Mouse (Mus musculus) gastrocnemius, postnatal 36 days (tissue): Measurements from ENCODE around the gene Slc15a1. TPM values are rescaled to one million over a fixed set of nuclear protein-coding genes. Genes with fewer than 3 reads are reported as not detected.

ENCODE experiments used
- DNase-seq, 2 experiments: peaks; one replicate each; pipeline ENCODE4 v3.0.0; 2022
- intact Hi-C: fragments of 180-260 bp; cut with DNase I; formaldehyde crosslinking; loops from one replicate; pipeline ENCODE4 v1.15.1; 2025
- total RNA-seq, 2 experiments: library from RNA; stranded (reverse); gene quantifications; 2 replicates each; pipeline ENCODE4 v1.2.3; 2021

Gene Slc15a1
- total RNA-seq, 2 experiments from 2014 or later = not detected

DNA sequence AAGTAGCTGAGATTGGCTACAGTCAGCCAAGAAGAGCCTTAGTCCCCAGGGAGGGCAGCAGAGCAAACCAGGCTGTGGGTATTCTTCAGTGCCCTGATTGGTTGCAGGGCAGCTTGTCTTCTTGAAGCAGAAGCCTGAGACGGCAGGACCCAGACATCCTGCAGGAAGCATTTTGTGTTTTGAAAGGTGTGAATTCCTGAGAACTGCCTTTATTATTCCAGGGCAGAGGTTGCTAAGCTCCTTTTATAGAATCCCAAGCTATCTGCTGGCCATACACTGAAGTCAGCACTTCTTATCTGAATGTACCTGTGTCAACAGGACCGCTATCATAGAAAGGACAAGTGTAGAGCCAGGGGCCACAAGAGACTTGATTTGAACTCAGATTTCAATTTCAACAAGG, 10.8 kb downstream of the Slc15a1 start:
- no peak for DNase-seq
- intact Hi-C loops = no loop called here

DNA sequence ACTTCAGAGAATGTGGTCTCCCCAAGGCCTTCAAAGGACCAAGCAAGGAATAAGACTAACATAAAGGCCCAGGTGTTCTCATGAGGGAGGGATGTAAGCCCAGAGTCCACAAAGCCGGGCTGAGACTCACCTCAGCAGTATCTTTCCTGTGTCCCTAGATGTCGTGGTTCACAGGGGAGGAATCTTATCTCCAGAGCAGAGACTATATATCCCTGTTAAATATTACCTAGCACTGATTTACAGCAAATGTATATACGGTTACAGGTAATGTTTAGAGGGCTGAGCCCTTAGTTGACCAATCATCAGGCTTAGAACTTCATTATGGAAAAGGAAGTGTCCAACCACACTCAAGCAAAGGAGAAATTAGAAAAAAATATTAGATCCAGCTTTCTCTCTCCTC, 11.3 kb downstream of the Slc15a1 start:
- intact Hi-C loops = no loop called here
- no peak for DNase-seq

DNA sequence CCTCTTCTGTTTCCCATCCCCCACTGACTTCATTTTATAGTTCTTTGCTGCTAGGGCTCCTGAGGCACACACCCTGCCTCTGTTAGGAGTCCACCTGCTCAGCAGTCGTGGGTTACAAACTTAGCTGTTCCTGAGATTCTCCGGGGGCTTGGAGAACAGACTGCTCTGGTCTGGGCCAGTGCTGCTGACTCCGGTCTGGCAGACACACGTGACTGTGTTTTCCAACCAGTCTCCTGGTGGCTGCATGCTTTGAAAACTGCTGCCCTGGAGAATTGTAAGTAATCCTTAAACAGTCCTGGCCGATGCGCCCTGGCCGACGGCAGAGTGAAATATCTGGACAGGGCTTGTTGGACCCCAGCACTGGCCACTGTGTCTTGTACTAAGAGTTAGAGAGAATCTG, 12.7 kb downstream of the Slc15a1 start:
- no peak for DNase-seq

DNA sequence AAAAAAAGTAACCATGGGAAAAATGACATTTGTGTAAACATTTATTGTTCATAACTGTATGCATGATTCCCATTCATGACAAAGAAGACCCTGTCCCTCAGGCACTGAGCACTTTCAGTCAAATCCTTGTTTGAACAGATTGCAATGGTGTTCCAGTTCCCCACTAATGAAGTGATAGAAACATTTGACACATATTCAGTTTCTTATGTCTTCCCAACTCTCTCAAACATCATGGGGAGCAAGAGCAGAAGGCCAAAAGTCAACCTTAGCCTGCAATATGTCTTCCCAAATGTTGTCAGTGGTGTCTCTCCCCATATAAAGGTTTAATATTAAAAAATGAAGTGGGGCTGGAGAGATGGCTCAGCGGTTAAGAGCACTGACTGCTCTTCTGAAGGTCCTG, 19.3 kb downstream of the Slc15a1 start:
- DNase-seq = no peak
- intact Hi-C loops = no loop called here

More for the DNA sequence above, 12.7 kb downstream of the Slc15a1 start:
- intact Hi-C loops = no loop called here

DNA sequence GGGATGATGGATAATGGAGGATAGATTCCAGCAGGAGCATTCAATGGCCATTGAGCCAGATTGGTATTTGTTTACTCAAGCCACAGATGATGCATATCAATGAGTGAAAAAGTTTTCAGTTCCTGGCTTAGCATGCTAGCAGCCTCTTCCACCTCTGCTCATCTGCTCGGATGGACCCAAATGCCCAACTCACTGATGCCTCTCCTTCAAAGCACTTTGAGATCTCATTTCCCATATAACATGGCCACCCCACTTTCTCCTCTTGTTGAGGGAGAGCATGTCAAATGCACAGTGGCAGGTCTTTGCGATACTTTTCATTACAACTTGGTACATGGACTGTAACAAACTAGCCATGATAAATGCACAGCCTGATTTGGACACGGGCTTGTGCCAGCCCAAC, 20.6 kb downstream of the Slc15a1 start:
- intact Hi-C loops = no loop called here
- DNase-seq = no peak

DNA sequence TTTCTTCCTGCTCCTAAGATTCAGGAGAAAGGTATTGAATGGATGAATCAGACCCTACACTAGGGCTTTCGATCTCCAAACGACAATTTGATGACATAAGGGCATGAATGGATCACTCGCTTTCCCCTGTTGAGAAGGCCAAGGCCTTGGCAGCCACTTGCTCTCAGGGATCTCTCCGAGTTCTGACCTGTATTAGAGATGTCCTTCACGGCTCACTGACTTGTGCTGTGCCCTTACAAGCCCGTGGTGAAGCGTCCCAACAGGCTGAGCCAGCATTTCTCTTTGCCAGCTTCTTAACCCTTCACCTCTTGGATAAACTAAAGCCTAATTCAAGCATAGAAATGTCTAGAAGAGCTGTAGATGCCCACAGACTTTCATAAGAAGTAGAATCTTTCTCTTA, 22.9 kb downstream of the Slc15a1 start:
- DNase-seq = no peak

DNA sequence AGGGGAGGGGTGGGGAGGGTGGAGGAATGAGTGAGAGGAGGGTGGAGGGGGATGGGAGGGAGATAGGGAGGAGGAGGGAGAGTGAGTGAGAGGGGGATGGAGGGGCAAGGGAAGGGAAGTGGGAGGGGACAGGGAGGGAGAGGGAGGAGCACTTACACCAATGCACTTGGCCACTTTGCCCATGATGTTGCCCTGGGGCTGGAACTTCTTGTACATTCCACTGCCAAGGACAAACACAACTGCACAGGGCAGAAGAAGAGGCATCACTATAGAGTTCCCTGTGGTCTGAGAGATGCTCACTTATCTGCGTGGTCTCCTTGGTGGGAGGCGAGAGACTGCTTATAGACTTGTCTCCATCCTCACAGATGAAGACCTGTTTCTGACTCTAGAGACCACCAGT, 23.5 kb downstream of the Slc15a1 start:
- intact Hi-C loops = no loop called here
- no peak for DNase-seq

More for the DNA sequence above, 22.9 kb downstream of the Slc15a1 start:
- intact Hi-C loops = no loop called here

DNA sequence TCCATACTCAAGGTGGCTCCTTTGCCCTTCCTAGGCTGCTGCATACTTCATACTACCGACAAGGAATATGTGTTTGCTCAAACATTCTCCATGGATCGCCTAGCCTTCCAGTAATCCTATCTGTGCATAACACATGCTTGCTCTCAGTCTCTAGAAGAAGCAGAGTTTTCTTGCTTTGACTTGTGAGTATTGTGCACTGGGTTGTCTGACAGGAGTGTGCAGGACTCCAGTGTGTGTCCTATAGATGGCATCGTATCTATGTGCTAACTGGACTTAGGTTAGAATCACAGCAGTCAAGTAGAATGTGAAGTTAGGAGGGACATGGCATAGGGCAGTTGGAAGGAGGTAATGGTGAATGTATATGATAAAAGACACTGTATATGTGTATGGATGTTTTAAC, 26.0 kb downstream of the Slc15a1 start:
- DNase-seq = no peak

DNA sequence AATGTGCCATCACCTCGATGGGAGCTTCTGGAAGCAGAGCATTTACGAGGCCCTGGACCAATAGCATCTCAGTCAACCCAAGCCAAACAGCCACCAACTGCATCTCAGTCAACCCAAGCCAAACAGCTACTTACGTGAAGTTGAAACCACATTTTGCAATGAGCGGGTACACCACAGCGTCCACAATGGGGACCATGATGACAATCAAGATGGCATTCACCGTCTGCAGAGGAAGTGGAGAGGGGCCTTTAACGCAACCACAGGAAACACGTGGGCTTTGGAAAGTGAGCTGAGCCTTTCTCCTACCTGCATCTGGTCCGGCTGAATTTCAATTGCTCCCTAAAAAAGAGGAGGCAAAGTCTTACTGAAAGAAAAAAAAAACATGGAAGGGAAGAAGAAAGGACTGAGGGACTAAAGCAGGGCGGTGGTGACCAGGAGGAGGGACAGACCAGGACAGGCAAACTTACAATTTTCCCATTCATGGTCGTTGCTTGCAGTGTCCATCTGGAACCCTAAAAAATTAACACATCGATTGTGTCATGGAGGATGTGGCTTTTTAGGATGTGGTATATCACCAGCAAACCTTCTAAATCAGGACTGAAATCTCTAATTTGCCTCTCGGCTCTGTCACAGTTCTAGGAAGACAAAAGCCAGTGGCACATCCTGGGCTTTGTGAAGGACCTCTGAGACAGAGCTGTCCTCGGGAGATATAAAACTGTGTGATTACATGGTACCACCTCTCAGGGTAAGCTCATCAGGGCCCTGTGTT, 26.9 kb downstream of the Slc15a1 start:
- intact Hi-C loops = no loop called here
- no peak for DNase-seq

More for the DNA sequence above, 26.0 kb downstream of the Slc15a1 start:
- intact Hi-C loops = no loop called here

DNA sequence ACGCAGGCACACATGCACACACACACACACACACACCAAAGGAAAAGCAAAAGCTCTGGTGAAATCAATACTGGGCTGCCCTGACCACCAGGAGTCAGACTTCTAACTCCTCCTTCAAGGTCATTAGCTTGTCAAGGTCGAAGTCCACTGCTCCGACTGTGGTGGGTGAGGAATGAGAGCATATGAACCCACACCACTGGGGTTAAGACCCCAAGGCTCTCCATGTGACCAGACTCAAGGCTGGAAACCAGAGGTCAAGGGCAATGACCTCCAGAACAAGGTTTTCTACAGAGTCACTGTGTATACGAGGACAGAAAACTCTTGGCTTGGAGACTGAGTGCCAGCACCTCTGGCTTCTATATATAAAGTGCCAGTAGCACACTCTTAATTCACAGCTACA, 31.2 kb downstream of the Slc15a1 start:
- intact Hi-C loops = no loop called here
- DNase-seq = no peak

DNA sequence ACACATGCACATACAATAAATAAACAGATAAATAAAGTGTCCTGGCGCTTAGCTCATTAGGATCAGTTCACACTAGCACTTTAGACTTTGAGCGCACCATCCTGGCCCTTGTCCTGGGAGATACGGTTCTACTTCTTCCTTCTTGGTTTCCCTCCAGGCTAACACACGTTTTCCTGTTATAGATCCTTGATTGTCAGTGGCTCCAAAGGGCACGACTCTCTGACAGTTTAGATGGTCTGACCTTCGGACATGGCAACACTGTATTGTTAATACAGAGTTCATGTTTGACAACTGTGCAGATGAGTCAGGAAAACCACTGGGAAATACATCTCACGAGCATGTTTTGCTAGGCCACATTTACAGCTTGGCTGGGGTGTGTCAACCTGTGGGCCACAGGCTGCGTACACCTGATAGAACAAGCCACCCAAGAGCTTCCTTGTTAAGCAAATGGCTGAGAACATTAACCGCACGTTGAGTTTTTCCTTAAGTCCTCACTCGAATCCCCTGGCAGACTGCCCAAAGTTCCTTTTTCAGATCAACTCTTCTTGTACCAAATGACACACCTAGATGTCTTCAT, 33.4 kb downstream of the Slc15a1 start:
- DNase-seq = no peak
- intact Hi-C loops = no loop called here

DNA sequence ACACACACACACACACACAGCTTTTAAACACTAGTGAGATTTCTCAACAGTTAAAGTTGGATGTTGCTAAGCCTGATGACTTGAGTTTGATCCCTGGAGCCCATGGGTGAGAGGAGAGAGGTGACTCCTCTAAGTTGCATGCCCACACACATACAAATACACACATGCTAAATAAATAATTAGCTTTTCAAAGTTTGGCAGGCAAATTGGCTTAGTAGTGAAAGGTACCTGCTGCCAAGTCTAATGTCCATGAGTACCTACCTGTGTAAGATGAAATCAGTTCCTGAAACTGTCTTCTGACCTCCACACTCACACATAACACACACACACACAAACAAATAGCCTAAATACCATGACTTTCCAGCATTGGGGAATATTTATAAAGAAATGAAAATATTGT, 35.5 kb downstream of the Slc15a1 start:
- no peak for DNase-seq
- intact Hi-C loops = no loop called here

DNA sequence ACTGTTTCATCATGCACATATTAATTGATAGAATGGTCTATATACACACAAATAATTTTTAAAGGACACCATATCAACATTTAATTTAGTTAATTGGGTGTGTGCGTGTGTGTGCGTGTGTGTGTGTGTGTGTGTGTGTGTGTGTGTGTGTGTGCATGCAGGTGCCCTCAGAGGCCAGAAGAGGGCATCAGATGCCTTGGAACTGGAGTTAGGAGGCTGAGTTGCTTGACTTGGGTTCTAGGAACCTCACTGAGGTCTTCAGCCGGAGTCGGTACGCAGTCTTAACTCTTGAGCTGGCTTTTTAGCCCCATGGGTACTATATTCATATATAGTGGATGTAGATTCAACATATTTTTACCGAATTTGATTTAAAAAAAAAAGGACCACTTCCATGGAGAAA, 37.4 kb downstream of the Slc15a1 start:
- intact Hi-C loops = no loop called here
- no peak for DNase-seq

DNA sequence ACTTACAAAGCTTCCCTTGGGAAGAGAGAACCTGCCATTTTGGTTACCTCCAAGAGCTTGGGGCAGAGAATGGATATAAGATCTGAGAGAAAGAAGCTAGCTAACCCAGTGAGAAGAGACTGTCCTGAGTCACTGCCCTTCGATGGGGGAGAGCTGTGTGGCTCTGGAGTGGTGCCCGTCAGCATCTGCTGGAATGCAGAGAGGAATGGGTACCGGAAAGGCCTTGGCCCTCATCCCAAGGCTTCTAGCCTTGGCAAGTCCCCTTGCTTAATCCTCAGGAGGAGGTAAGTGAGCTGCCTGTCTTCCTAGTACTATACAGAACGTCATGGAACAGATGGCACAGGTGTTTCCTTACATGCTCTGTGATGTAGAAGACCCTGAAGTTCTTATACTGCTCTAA, 38.6 kb downstream of the Slc15a1 start:
- DNase-seq = no peak
- intact Hi-C loops = no loop called here

DNA sequence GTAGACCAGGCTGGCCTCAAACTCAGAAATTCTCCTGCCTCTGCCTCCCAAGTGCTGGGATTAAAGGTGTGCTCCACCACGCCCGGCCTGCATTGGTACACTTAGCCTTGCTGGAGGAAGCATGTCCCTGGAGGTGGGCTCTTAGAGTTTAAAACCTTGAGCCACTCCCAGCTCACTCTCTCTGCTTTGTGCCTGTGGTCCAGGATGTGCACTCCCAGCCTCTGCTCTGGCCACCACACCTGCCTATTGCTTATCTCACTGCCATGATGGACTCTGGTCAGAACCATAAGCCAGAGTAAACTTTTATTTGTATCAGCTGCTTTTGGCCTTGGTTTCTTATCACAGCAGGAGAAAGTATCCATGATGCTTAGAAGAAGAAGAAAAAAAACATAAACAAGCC, 40.7 kb downstream of the Slc15a1 start:
- intact Hi-C loops = loop anchor here (5.0 kb wide), 1 partner anchor 108 kb away; no protein-coding TSS in a partner anchor
- DNase-seq = no peak

DNA sequence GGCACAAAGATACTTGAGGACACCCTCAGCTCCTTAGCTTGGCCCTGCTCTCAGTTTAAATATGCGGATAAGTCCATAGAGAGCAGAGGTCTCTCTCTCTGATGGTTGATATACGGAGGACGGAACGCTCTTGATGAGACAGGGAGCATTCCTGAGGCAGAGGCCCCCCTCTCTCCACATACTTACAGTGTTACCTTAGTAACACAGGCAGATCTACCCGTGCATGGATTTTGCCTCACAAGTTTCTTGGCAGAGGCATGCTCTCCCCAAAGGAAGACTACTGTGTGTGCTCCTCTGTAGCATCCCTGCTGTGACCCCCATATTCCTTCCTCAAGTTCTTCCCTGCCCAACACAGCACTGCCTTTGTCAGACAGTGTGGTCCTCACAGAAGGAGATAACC, 42.3 kb downstream of the Slc15a1 start:
- no peak for DNase-seq
- intact Hi-C loops = loop anchor here (5.0 kb wide), 1 partner anchor 110 kb away; no protein-coding TSS in a partner anchor

DNA sequence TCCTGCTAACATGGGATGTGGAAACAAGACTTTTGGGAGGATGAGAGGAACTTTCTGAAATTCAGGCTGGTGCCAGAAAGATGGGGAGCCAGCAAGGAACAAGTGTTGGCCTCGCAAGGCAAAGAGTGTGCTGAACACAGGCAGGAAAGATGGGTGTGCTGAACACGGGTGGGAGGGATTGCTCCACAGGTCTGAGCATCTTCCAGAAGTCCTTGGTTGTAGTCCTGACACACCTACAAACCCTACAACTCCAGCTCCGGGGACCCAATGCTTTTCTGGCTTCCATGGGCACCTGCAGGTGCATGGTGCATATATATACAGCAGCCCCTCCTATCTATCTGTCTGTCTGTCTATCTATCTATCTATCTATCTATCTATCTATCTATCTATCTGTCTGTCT, 44.1 kb downstream of the Slc15a1 start:
- DNase-seq = no peak
- intact Hi-C loops = loop anchor here (5.0 kb wide), 1 partner anchor 111 kb away; no protein-coding TSS in a partner anchor

DNA sequence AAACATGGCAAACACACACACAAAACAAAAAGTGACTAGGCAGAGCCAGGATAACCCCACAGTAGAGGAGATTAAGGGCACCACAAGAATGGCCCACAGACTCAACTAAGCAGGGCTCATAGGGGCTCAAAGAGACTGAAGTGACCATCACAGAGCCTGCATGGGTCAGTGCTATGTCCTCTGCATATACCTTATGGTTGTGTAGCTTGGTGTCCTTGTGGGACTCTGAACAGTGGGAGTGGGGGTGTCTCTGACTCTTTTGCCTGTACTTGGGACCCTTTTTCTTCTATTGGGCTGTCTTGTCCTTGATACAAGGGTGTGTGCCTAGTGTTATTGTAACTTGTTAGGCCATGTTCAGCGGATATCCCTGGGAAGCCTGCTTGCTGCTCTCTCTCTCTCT, 46.5 kb downstream of the Slc15a1 start:
- no peak for DNase-seq
- intact Hi-C loops = no loop called here

DNA sequence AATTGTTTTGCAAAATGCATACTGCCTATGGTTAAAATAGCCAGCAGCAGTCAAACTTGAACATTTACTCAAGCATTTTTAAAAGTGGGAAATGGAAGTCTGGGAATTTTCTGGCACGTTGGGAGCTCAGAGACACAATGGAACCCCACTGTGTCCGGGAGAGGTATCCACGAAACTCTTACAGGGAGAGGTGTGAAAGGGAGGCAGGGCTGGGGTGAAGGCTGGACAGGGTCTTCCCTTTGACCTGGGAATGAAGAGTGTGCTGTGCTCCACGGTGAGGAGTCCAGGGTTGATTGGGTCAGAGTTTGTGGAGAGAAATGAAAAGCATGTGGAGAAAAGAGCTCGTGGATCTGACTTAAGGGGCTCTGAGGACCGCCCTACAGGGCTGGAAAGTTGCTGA, 47.5 kb downstream of the Slc15a1 start:
- DNase-seq = no peak
- intact Hi-C loops = no loop called here

DNA sequence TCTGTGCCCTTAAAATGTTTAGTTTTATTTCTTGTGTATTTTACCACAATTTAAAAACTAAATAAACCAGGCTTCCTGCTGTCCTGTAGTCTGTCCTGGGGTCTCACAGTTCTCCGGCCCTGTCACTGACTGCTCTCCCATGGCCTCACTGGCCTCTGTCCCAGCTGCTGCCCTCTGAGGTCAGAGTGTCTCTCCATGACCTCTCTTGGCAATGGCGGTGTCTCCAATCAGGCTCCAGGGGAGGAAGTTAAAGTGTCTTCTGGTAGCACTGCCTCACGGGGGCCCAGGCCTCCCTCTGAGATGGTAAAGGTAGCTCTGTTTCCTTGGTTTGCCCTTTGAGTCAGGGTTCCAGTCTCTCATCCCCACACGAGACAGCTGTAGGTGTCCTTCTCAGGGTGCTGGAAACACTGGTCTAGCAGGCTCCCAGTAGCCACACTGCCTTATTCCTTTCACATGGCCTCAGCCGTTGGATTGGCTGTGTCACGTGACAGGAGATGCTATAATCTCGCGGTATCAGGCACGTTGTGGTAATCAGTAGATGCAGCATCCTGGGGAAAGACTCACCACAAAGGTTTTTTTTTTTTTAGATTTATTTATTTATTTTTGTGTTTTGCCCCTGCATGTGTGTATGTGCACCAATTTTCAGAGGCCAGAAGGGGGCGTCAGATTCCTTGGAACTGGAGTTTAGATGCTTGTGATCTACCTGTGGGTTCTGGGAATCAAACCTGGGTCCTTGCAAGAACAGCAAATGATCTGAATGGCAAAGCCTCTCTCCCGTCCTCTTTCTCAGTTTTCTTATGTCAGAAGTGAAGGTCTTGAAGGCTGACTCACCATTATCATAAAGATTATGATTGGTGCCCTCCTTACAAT, 48.4 kb downstream of the Slc15a1 start:
- DNase-seq = no peak
- intact Hi-C loops = no loop called here

DNA sequence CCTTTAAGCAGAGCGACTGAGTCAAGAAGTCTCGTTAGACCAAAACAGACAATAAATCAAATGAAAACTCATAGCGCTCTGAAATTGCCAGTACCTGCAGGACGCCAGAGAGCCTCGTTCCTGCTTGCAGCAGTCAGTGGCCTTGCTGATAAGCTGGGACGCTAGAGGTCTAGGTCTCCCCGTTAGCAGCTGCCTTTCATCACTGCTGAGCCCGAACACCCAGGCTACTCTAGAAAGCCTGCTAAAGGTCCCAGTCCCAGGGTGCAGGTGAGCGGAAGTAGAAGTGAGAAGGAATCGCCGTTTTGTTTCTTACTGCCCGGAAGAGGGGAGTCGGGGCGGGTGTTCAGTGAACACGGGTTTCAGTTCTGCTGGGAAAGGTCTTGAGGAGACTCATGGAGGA, 49.1 kb downstream of the Slc15a1 start:
- no peak for DNase-seq
- intact Hi-C loops = no loop called here
